21 mouse cellular contexts compared by ENCODE assay signal in genomic region chr1:64037800-64038199, GRCm38 (mm10).
DNase-seq lines count a peak whose midpoint lies in the region; ATAC-seq lines count a peak whose summit lies in the region.
"Had no signal": no experiment of that assay in that cellular context is flagged by ENCODE, and none has a peak within 500 bp of the region (broad histone marks: within the 10 kb centered on the region; RNA-seq: fewer than 3 reads in every experiment).

No protein-coding gene starts in this region.

- no peaks in the 10 kb centered on the region for H3K27me3 ChIP-seq in hindbrain, embryonic 13.5 days
- no peaks in the 10 kb centered on the region for H3K27me3 ChIP-seq in hindbrain, embryonic 12.5 days
- no peaks in the 10 kb centered on the region for H3K27me3 ChIP-seq in midbrain, embryonic 10.5 days (ENCODE audit: low read depth, poor library complexity, severe bottlenecking)
- H3K27me3 ChIP-seq in midbrain, embryonic 15.5 days (replicated peaks): no peaks in the 10 kb centered on the region
- no peaks in the 10 kb centered on the region for H3K27me3 ChIP-seq in hindbrain, embryonic 14.5 days (ENCODE audit: control insufficient read depth, insufficient read depth, low read length)
- H3K27me3 ChIP-seq: embryonic facial prominence, embryonic 12.5 days; forebrain, embryonic 15.5 days; heart, embryonic 13.5 days had no signal

- no peak for DNase-seq in frontal cortex, postnatal 14 days (ENCODE audit: low spot score in 2 of 2)
- DNase-seq in midbrain, embryonic 10.5 days (ENCODE audit: low spot score): no peak
- DNase-seq in hindbrain, embryonic 14.5 days (ENCODE audit: low spot score): no peak
- DNase-seq in urinary bladder, adult 2 months (ENCODE audit: low spot score): no peak
- DNase-seq: adrenal gland, adult 8-10 months; adrenal gland, postnatal 36 days; B cell, adult 2 months; cerebellum, adult 11 months; cerebellum, adult 8-10 months; cerebellum, postnatal 14 days; gastrocnemius, postnatal 36 days; heart, postnatal 36 days had no signal

- no peak overlapping the region for H3K4me3 ChIP-seq in hindbrain, embryonic 13.5 days
- H3K4me3 ChIP-seq in hindbrain, embryonic 12.5 days: no peak overlapping the region
- no peak overlapping the region for H3K4me3 ChIP-seq in midbrain, embryonic 10.5 days
- H3K4me3 ChIP-seq in midbrain, embryonic 15.5 days: no peak overlapping the region
- H3K4me3 ChIP-seq in hindbrain, embryonic 14.5 days (replicated peaks; ENCODE audit: low read length): no peak overlapping the region
- H3K4me3 ChIP-seq: embryonic facial prominence, embryonic 12.5 days; forebrain, embryonic 15.5 days; heart, embryonic 13.5 days had no signal

- peaks cover 62% of the 10 kb centered on the region for H3K4me1 ChIP-seq in hindbrain, embryonic 13.5 days (replicated peaks)
- peaks cover 33% of the 10 kb centered on the region for H3K4me1 ChIP-seq in hindbrain, embryonic 12.5 days
- H3K4me1 ChIP-seq in midbrain, embryonic 10.5 days: peaks cover 59% of the 10 kb centered on the region
- peaks cover 29% of the 10 kb centered on the region for H3K4me1 ChIP-seq in midbrain, embryonic 15.5 days
- H3K4me1 ChIP-seq in hindbrain, embryonic 14.5 days (replicated peaks; ENCODE audit: control insufficient read depth, insufficient read depth, low read length): peaks cover 31% of the 10 kb centered on the region

- no peaks in the 10 kb centered on the region for H3K9me3 ChIP-seq in hindbrain, embryonic 13.5 days
- no peaks in the 10 kb centered on the region for H3K9me3 ChIP-seq in hindbrain, embryonic 12.5 days (replicated peaks)
- H3K9me3 ChIP-seq in midbrain, embryonic 10.5 days (replicated peaks): no peaks in the 10 kb centered on the region
- no peaks in the 10 kb centered on the region for H3K9me3 ChIP-seq in midbrain, embryonic 15.5 days
- H3K9me3 ChIP-seq in hindbrain, embryonic 14.5 days (ENCODE audit: control insufficient read depth, low read length): no peaks in the 10 kb centered on the region
- H3K9me3 ChIP-seq: embryonic facial prominence, embryonic 12.5 days; forebrain, embryonic 15.5 days; G1E; heart, embryonic 13.5 days had no signal

- 58% methylated on average over 6 of the region's 6 CpGs for WGBS in hindbrain, embryonic 13.5 days
- 66% methylated on average over 6 of the region's 6 CpGs for WGBS in hindbrain, embryonic 12.5 days
- WGBS in midbrain, embryonic 10.5 days: 93% methylated on average over 6 of the region's 6 CpGs
- WGBS in midbrain, embryonic 15.5 days: 65% methylated on average over 6 of the region's 6 CpGs
- WGBS in hindbrain, embryonic 14.5 days: 62% methylated on average over 6 of the region's 6 CpGs

- peaks cover 47% of the 10 kb centered on the region for H3K36me3 ChIP-seq in hindbrain, embryonic 13.5 days
- H3K36me3 ChIP-seq in hindbrain, embryonic 12.5 days: peaks cover 15% of the 10 kb centered on the region
- H3K36me3 ChIP-seq in midbrain, embryonic 10.5 days: peaks cover 19% of the 10 kb centered on the region; the same call in 1 of the 2 replicates
- H3K36me3 ChIP-seq in midbrain, embryonic 15.5 days (replicated peaks): peaks cover 11% of the 10 kb centered on the region; the same call in 1 of the 2 replicates
- peaks cover 53% of the 10 kb centered on the region for H3K36me3 ChIP-seq in hindbrain, embryonic 14.5 days (replicated peaks; ENCODE audit: control insufficient read depth, insufficient read depth)
- H3K36me3 ChIP-seq: G1E had no signal

- no peak overlapping the region for H3K9ac ChIP-seq in hindbrain, embryonic 13.5 days
- H3K9ac ChIP-seq in hindbrain, embryonic 12.5 days: no peak overlapping the region
- no peak overlapping the region for H3K9ac ChIP-seq in midbrain, embryonic 15.5 days
- no peak overlapping the region for H3K9ac ChIP-seq in hindbrain, embryonic 14.5 days
- H3K9ac ChIP-seq: embryonic facial prominence, embryonic 12.5 days; forebrain, embryonic 15.5 days; heart, embryonic 13.5 days had no signal

- H3K27ac ChIP-seq in hindbrain, embryonic 13.5 days: peak overlapping the region; percentile 52; the same call in 1 of the 2 replicates
- H3K27ac ChIP-seq in hindbrain, embryonic 12.5 days: no peak overlapping the region
- peak overlapping the region; percentile 49; the same call in 1 of the 2 replicates for H3K27ac ChIP-seq in midbrain, embryonic 10.5 days (replicated peaks)
- H3K27ac ChIP-seq in midbrain, embryonic 15.5 days: no peak overlapping the region
- H3K27ac ChIP-seq in hindbrain, embryonic 14.5 days: peak overlapping the region; percentile 14; the same call in 1 of the 2 replicates
- H3K27ac ChIP-seq: embryonic facial prominence, embryonic 12.5 days; forebrain, embryonic 15.5 days; heart, embryonic 13.5 days had no signal

- H3K4me2 ChIP-seq in hindbrain, embryonic 13.5 days: no peak overlapping the region
- H3K4me2 ChIP-seq in hindbrain, embryonic 12.5 days (replicated peaks): no peak overlapping the region
- H3K4me2 ChIP-seq in midbrain, embryonic 15.5 days: no peak overlapping the region
- H3K4me2 ChIP-seq in hindbrain, embryonic 14.5 days (replicated peaks): no peak overlapping the region
- H3K4me2 ChIP-seq: embryonic facial prominence, embryonic 12.5 days; forebrain, embryonic 15.5 days; heart, embryonic 13.5 days had no signal

- ATAC-seq in frontal cortex, adult (ENCODE audit: low TSS enrichment): peak; percentile 47
- ATAC-seq in hindbrain, embryonic 13.5 days (ENCODE audit: low FRiP score): no peak
- no peak; the same call in 1 of the 2 replicates for ATAC-seq in hindbrain, embryonic 12.5 days (ENCODE audit: low FRiP score)
- ATAC-seq in midbrain, embryonic 15.5 days (replicated peaks): no peak
- no peak for ATAC-seq in hindbrain, embryonic 14.5 days (ENCODE audit: low FRiP score)
- ATAC-seq: CD4-positive, CD25-positive, alpha-beta regulatory T cell, adult 4 months; forebrain, embryonic 15.5 days had no signal

Comparison
In these comparisons a context has a peak if more than half of its experiments do, and no peak if none do; other contexts are left out.
1. H3K27ac ChIP-seq: peak in hindbrain, embryonic 13.5 days (single experiment), midbrain, embryonic 10.5 days (single experiment) and hindbrain, embryonic 14.5 days (single experiment); none in hindbrain, embryonic 12.5 days (single experiment) and midbrain, embryonic 15.5 days (single experiment).